Mouse (Mus musculus) MEL (cell line): ENCODE results near the gene Ly9.

Experiments
- CTCF ChIP-seq, 3 experiments: IDR thresholded peaks in 2 of 3; conservative IDR thresholded peaks in 1 of 3; 2 replicates each; pipeline ENCODE4 v1.5.1; 2011 to 2012; ENCODE audit warnings: low read length in 3 of 3, low read depth in 2 of 3, mild to moderate bottlenecking in 2 of 3, improper control_type of control experiment in 1 of 3, inconsistent platforms in 1 of 3, mixed read lengths in 1 of 3, moderate library complexity in 1 of 3; ENCODE audit not compliant: control insufficient read depth in 1 of 3, insufficient read depth in 1 of 3, poor library complexity in 1 of 3, severe bottlenecking in 1 of 3
- EP300 ChIP-seq, 2 experiments: IDR thresholded peaks; 2 replicates each; pipeline ENCODE4 v1.6.1; 2011; ENCODE audit warnings: improper control_type of control experiment in 2 of 2, low read length in 2 of 2, low read depth in 1 of 2, mild to moderate bottlenecking in 1 of 2
- ETS1 ChIP-seq: IDR thresholded peaks from 2 replicates; pipeline ENCODE4 v1.6.1; 2012; ENCODE audit warnings: low read depth, mild to moderate bottlenecking, inconsistent platforms, low read length, improper control_type of control experiment, moderate library complexity
- GABPA ChIP-seq: IDR thresholded peaks from 2 replicates; pipeline ENCODE4 v1.6.1; 2012; ENCODE audit warnings: low read depth, mild to moderate bottlenecking, inconsistent platforms, low read length, improper control_type of control experiment, moderate library complexity
- POLR2A ChIP-seq, 2 experiments: IDR thresholded peaks; 2 replicates each; pipeline ENCODE4 v1.6.1; 2011 to 2012; ENCODE audit warnings: low read length in 2 of 2, mild to moderate bottlenecking in 2 of 2, control low read depth in 1 of 2, improper control_type of control experiment in 1 of 2, low read depth in 1 of 2, moderate library complexity in 1 of 2; ENCODE audit not compliant: control insufficient read depth in 1 of 2, insufficient read depth in 1 of 2, poor library complexity in 1 of 2
- POLR2AphosphoS2 ChIP-seq: IDR thresholded peaks from 2 replicates; pipeline ENCODE4 v1.6.1; 2011; ENCODE audit warnings: low read length, improper control_type of control experiment
- USF1 ChIP-seq: IDR thresholded peaks from 2 replicates; pipeline ENCODE4 v1.6.1; 2014; ENCODE audit warnings: low read depth, mild to moderate bottlenecking, inconsistent platforms, low read length, improper control_type of control experiment, moderate library complexity
- ZMIZ1 ChIP-seq: IDR thresholded peaks from 2 replicates; pipeline ENCODE4 v1.6.1; 2012; ENCODE audit warnings: low read depth, mild to moderate bottlenecking, inconsistent platforms, low read length, improper control_type of control experiment, moderate library complexity

DNA sequence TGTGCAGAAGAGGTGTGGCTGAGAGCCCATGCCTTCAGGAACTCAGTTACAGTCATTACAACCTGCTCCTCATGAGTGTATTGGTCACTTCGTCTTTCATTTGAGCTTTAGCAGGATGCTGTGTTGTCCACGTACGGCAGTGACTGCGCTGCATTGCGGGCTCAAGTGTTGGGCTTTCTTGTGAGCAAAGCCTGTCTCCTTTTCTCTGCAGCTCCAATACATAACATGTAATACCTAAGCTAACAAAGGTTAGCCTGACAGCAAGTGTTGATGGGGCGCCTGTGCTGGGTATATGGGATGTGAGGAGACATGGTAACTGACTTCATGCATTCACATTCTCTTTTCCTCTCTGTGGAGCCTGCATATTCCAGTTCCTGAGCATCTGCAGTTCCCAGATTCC is 12.9 kb upstream of the Ly9 start:
- no peak for TF ChIP-seq CTCF (IDR thresholded peaks at IDR 0.05 in 2 of 3, conservative IDR thresholded peaks at IDR 0.05 in 1 of 3; ENCODE audit: control insufficient read depth in 1 of 3, insufficient read depth in 1 of 3, low read depth in 2 of 3, low read length in 3 of 3, poor library complexity in 1 of 3, severe bottlenecking in 1 of 3)
- TF ChIP-seq POLR2AphosphoS2, result no peak
- TF ChIP-seq USF1, result no peak
- no peak for TF ChIP-seq GABPA
- TF ChIP-seq EP300 (IDR thresholded peaks at IDR 0.05; ENCODE audit: low read depth in 1 of 2, low read length in 2 of 2), result no peak
- TF ChIP-seq ETS1, result no peak
- no peak for TF ChIP-seq POLR2A (IDR thresholded peaks at IDR 0.05; ENCODE audit: control insufficient read depth in 1 of 2, insufficient read depth in 1 of 2, low read depth in 1 of 2, low read length in 2 of 2, poor library complexity in 1 of 2)
- no peak for TF ChIP-seq ZMIZ1
